Mouse (Mus musculus) c-Kit-positive CD71-positive TER-119-negative erythroid progenitor cells, embryonic 14.5 days (primary cell): Measurements from ENCODE around the gene Igsf23.
A peak's percentile ranks its signal among the peaks of the same experiment; 100 is the strongest.
"Not testable (repeated sequence)": the region's sequence is repeated elsewhere in the genome, so short reads cannot be mapped to it uniquely, and the experiment has no call there.

Source experiments
- DNase-seq: peaks from one replicate; pipeline ENCODE4 v3.0.0-alpha.2; 2013; ENCODE audit warnings: low read depth

Gene Igsf23

DNA sequence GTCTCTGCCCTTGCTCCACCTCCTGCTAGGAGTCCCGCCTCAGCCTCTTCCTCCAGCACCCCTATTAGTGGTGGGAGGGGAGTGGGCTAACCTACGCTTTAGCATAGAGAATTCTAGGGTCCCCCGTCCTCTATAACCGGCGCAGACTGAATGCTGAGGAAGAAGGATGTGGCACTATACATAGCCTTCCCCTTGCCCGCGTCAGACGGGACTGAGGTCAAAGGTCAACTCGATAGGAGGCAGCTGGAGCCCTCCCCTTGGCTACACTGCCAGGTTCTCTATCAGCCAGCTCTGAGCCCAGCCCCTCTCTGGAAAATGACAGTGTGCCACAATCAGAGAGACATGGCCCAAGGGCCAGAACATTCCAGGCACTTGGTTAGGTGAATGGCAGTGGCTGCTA lies at the start of gene Igsf23:
TSS of gene Igsf23 (minus strand) at position 168 of the 400 bp plus-strand sequence.
- no peak for DNase-seq

DNA sequence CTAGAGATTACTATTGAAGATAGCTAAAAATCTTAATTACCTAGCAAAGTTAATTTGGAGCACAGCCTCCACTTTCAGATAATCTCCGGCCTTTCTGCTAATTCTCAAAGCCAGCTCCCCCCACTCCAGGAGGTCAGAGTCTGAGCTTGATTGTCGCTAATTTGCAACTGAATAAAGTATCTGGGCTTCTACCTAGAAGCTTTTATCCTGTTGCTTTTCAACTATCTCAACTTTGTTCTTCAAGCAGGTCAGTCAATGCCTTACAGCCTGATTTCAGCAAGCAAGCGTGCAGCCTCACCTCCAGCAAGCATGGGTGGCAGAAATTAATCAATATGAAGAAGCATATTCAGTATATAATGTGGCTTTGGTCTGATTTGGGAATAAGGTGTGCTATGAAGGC lies 46.2 kb upstream of the Igsf23 start:
- DNase-seq, result not testable (repeated sequence)

DNA sequence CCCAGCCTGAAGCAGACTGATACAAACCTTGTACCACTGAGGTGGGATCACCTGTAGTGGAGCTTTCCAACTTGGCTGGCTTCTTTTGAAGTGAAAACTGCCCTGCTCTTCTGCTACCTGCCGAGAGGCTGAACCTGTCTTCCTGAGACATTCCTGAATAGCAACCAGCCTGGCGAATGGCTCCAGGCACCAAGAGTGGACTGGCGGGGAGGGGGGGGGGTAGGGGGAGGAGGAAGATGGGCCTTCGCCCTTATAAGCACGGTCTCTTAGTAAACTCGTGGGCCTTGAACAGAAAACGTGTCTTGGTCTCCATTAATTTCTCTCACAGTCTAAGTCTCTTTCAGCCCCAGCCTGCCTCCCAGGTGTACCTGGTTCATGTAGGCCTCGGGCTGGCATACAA lies 40.6 kb upstream of the Igsf23 start, which contains the start of gene Nlrp9b:
TSS of gene Nlrp9b (plus strand) at position 301 of the 400 bp plus-strand sequence.
- DNase-seq, result not testable (repeated sequence)

DNA sequence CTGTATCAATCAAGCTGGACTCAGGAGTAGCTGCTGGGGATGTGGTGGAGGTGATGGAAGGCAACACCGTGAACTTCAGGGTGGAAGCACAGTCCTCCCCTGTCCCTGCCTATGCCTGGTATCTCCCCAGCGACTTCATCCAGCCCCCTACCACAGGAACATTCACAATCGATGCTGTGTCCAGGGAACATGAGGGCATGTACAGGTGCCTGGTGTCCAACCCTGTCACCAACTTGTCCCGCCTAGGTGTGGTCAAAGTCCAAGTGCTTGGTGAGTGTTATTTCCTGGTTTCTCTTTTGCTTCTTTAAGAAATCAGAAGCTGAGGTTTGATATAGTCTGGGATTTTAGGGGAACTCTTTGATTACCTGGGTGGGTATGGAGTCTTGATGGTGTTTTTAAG lies 21.0 kb upstream of the Igsf23 start:
- no peak for DNase-seq

DNA sequence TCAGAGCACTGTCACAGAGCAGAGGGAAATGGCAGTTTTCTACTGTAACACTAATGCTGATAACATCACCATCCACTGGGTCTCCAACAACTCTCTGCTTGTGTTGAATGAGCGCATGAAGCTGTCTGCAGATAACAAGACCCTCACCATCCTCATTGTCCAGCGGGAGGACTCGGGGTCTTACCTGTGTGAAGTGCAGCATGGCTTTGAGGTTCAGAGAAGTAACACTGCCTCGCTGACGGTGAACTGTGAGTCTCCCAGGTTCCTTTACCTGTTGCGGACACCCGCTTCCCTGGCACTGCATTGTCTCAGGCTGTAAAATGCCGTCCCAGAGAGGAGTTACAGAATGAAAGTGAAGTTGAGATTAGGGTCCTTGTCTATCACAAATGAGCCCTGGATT lies 19.6 kb upstream of the Igsf23 start:
- DNase-seq, result no peak

DNA sequence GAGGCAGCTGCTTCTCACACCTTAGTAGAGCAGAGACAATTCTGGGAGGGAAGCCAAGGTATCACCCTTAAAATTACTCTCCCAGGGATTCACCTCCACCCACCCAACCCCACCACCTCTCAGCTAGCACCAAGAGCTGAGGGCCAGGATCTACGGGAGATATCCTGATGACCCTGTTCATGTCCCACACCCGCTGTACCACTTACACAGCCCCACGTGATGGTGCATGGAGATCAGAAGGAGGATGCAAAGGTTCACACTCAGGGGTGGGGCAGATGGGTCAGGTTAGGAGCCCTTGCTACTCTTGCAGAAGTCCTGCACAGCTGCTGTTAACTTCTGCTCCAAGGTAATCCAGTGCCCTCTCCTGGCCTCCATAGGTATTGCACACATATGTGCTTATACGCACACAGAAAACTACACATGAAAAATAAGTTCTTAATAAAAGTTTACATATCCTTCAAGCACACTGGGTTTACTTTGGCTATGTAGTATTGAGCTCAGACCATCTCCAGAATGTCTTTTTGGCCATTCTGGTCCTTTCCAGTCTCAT lies 19.1 kb upstream of the Igsf23 start:
- DNase-seq, result no peak

DNA sequence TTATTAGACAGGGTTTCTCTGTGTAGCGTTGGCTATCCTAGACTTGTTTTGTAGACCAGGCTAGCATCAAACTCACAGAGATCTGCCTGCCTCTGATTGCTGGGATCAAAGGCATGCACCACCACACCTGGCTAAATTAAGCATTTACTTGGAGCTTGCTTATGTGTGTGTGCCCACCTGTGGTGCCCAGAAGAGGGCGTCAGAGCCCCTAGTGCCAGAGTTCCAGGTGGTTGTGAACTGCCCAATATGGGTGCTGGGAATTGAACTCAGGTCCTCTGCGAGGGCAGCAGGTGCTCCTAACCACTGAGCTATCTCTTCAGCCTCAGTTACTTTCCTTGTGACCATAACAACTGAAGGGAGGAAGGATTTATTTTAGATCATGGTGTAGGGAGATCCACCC lies 18.6 kb upstream of the Igsf23 start:
- no peak for DNase-seq

DNA sequence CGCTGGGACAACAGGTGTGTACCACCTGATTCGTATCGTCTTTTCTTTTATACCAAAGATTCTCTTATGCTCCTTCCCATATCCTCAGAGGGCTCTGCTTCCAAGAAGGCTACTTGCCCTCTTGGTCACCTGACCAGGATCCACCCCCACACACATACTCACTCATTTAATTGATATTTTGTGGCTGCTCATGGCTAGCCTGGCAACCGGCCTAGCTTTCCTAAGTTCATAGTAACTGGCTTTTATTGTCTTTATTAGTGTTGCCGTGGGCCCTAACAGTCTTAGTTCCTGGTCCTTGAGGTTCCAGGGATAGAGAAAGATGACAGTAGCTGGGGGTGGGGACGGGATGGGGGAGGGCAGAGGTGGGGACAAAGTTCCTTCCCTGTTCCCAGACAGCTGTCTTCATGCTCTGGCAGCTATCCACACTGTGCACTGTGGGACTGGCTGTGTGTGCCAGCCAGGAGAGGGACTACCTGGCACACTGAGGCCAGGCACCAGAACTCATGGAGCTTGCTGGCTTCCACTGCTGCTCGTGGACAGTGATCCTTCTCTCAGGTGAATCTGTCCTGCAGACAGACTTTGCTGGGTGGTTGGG lies 14.5 kb upstream of the Igsf23 start, which contains the start of gene Ceacam20:
TSS of gene Ceacam20 (plus strand) at position 428 of the 595 bp plus-strand sequence.
- DNase-seq, result no peak

DNA sequence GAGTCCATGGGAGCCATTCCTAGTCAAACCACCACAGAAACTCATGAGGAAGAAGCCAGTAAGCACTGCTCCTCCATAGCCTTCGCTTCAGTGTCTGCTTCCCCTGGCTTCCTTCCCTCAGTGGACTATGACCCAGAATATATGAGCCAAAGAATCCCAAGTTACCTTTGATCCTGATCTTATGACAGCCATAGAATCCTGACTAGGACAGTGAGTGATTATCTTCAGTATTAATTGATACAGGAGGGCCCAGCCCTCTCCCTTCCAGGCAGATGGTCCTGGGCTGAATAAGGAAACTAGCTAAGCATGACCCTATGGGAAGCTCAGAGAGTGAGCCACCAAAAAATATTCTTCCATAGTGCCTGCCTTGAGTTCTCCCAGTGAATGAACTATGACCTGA lies 11.9 kb upstream of the Igsf23 start:
- DNase-seq, result no peak

DNA sequence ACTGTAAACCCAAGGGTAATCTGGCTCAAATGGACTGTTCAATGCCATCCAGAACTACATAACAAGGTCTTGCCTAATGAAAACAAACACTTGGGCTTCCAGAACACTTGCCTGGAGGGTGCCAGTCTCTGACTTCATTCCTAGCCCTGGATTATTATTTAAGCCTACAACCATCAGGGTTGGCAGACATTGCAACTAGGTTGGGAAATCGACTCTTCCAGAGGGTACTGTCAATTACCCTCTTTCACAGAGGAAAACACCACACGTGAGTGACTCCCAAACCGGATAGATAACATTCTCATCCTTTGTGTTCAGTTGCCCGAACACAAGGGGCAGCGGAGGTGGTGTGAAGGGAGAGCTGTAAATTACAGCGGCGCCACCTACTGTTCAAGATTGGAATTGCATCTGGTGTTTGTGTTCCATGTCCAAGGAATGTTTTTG lies 5.8 kb upstream of the Igsf23 start:
- DNase-seq, result peak; percentile 46

DNA sequence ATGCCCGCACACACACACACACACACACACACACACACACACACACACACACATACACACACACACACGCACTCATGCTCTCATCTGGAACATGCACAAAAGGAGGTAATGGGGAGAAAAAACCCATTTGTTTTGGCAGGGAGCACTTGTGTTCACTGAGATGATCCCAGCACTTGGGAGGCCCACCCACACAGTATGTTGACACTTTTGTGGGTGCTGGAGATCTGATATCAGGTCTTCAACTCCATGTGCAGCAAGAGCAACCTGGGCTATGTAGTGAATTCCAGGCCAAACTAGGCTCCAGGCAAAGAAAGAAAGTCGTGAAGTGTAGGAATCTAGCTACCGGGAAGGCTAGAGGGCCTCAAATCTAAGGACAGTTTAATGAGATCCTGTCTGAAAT lies 5.3 kb upstream of the Igsf23 start:
- no peak for DNase-seq

DNA sequence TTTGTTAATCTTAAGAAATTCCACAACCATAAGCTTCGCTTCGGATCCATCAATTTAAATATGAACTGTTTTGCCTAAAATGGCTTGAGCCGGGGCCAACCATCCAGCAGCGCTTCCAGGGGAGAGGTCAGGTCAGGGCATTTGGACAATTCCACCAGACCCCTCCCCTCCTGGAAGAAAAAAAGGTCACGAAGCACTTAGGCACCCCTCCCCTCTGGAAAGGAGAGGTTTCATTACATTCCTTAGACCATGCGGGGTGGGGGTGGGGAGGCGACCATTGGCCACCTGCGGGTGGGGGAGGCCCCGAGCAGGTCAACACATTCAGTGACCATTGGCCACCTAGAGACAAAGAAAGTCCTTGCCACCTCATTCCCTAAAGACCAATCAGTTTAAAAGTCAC lies 2.5 kb upstream of the Igsf23 start:
- no peak for DNase-seq

DNA sequence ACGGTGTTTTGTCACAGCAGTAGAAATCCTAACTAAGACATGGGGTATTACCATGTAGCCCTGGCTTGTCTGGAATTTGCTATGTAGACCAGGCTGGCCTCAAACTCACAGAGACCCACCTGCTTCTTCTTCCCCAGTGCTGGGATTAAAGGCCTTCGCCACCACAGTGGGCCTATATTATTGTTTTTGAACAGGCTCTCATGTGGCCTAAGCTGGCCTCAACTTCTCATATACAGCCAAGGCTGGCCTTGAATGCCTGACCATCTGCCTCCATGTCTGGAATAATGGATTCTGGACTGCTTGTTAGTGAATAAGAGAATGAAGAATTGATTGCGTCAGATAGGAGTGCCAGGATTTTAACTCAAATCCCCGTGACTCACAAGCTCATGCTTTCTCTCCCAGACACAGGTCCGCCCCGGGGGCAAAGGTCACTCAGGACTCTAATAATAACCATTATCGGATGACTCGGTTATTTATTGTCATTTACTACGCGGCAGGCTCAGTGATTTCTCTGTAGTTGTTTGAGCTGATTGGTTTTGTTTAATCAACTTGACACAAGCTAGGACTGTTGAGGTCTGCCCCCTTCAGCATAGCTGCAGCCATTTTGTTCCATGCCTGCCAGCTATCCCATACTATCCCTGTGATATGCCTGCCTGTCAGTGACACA lies 1.9 kb upstream of the Igsf23 start:
- no peak for DNase-seq

DNA sequence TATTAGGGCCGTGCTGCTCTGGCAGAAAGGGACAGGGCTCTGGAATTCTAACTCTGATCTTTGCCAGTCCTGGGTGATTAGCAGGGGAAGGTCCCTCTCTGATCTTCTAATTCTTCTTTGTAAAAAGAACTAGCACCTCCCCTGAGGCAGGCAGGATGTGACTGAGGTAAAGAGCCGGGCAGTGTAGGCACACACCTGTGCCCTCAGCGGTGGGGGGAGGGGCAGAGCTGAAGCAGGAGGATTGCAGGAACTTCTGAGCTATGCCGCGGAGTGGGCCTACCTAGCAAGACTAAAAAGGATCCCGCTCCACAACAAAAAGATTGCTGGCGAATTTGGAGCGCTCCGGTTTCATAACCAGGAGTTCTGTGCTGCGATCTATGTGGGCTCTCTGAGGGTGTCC lies 560 bp downstream of the Igsf23 start:
- DNase-seq, result no peak

DNA sequence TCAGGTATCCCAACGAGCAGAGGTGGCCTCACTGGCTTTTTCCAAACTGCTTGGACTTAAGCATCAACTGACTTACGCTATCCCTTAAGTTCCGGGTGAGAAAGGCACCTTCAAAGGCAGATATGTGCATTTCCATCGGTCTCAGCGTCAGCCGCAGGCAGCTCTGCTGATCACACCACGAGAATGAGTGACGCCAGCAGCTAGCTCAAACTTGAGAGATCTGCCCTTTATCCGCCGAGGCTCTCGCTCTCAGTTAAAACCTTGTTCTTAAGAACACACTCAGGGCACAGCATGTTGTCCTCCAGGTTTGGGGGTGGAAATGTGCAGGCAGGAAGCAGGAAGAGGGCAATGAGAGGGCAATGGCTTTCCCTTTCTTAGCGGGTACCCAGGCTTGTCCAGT lies 1.6 kb downstream of the Igsf23 start:
- no peak for DNase-seq

DNA sequence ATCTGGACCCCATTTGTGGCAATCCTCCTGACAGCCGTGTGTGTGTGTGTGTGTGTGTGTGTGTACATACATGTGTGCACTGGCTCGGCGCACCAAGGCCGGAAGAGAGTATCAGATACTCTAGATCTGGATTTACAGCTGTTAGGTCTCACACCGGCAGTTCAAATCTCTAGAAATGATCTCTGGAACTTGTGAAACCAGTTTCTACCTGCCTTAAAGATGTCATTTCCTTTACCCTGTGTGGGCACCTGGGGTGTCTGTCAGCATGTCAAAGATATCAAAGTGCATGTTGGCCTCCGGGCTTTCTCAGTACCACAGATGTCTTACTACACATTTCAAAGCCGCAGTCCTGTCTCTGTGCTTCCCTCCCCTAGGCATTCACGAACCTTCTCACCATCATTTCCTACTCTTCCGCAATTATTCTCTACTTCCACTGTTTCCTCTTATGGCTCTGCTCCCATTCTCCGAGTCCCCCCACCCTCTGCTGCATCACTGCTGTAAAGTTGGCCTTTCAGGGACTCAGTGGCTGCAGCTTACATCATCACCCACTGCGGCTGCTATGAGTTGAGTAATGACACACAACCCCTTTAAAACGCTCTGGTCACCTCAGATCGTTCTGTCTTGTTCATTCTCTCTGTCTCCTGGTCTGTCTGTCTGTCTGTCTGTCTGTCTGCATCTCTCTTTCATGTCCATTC lies 4.6 kb downstream of the Igsf23 start:
- DNase-seq, result no peak

DNA sequence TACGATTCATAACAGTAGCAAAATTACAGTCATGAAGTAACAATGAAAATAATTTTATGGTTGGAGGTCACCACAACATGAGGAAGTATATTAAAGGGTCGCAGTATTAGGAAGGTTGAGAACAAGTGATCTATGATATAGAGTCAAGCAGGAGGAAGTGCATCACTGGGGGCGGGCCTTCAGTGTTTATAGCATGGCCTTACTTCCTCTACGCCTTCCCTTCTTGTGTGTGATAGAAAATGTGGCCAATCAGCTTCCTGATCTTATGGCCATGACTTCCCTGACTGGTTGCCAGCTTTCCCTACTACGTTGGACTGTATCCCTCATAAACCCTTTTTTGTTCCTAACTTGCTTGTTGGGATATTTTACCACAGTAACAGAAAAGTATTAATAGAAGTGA lies 5.4 kb downstream of the Igsf23 start:
- DNase-seq, result no peak

DNA sequence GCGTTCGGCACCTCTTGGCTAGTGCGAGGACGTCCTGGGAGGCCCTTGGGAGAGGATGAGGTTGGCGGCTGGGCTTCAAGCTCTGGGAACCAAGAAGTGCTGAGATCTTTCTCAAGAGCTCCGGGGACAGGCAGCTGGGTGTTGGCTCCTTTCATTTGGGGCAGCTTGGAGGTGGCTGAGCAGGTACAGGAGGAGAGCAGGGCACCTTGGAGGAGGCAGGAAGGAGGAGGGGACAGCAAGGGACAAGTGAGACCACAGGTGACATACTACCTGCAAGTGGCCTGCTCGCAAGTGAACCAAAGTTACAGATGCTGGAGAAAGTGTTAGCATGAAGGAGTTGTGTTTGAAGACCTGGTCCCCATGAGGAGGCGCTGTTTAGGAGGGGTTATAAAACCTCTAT lies 5.8 kb downstream of the Igsf23 start:
- no peak for DNase-seq

DNA sequence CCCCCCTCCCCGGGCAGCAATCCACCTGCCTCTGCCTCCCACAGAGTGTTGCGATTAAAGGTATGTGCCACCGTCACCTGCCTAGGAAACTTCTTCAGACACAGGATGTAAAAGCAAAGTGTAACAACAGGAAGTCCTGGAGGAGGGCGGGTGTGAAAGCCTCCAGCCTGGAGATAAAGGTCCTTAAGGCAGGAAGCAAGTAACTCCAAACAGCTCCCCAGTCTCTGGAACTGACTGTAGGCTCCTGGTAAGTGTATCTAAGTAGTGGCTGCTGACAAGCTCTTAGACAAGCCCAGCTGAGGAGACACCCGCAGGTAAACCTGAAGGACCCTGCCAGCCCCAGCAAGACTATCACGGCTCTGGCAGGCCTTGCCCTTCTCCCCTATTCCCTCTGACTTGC lies 10.3 kb downstream of the Igsf23 start:
- no peak for DNase-seq

DNA sequence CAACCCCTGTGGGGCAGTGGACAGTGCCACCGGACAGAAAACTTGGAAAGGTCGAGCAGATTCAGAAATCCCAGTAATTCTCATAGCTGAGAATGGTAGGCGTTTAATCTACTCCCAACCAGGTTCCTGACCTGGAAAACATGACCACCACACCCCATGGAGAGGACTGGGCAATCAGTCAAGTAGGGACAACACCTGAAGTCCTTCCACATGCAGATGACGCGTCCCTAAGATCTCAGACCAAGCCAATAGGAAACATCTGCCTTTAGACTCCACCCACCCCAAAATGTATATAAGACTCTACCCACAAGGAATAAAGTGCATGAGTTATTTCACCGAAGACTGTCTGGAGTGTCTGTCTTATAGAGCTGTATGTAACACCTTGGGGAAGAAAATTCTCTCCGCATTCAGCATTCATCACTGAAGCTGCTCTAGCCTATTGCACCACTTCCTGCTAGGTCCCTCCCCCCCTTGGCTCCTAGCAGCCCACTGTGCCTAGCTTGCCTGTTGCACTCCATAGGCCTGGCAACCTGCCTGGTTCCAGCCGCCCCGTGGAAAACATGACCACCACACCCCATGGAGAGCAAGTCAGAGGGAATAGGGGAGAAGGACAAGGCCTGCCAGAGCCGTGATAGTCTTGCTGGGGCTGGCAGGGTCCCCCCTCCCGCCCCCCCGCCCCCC lies 10.9 kb downstream of the Igsf23 start:
- no peak for DNase-seq

DNA sequence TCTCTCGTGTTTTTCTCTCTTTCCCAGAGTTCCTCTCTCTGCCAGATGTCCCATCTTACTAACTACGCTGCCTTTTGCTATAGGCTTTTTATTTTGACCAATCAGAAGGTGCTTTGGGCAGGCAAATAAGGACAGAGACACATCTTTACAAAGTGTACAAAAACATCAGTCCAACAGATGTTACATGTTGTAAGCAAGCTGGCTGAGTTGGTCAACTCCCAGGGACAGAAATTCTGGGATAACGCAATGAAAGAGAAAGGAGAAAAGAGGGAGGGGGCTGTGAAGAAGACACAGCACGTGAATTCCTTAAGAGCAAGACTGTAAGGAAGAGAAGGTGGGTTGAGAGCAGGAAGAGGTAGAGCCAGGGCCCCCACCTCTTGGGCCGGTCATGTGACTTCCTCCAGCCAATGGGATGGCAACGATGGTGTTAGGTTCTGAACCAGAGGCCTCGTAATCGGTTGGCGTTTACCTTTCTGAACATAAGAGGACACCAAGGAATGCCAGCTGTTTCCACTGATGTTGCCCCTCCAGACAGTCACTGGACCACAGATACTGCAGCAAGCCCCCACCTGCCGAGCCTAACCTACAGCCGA lies 13.2 kb downstream of the Igsf23 start:
- no peak for DNase-seq

DNA sequence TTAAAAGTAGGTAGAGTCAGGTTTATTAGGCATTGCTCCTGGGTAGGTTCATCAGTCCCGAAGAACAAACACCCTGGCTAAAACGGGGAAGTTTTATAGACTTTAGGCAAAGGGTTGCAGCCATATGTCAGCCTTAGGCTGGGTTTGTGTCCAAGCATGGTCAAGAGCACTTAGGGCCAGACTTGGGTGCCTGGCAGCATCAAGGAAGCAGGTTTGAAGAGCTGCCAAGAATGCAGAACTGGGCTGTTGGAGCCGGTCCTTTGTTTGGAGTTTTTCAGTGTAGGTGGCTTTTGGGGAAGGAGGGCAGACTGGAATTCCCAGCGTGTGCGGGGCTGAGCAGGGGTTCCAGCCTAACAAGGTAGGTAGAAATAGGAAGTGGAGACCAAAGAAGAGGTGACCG lies 14.6 kb downstream of the Igsf23 start:
- no peak for DNase-seq
